Mouse (Mus musculus) hindbrain, embryonic 12.5 days (tissue): ENCODE data around the gene Zfp142. TPM values are rescaled to one million over a fixed set of nuclear protein-coding genes. Genes with fewer than 3 reads are reported as not detected.
A peak's percentile ranks its signal among the peaks of the same experiment; 100 is the strongest.

ENCODE experiments used
- ATAC-seq: fragments of 200-750 bp; cut with Nextera tagmentation; 2 replicates; pipeline ENCODE4 v1.8.0; 2017; ENCODE audit warnings: moderate TSS enrichment; ENCODE audit not compliant: low FRiP score
- H3K27ac ChIP-seq: fragments of 300-500 bp; sonication (generic); 2 replicates; pipeline ENCODE4 v1.5.1; 2016; ENCODE audit warnings: mild to moderate bottlenecking
- H3K27me3 ChIP-seq: fragments of 300-500 bp; sonication (generic); 2 replicates; pipeline ENCODE4 v1.6.1; 2016; ENCODE audit warnings: mild to moderate bottlenecking
- H3K36me3 ChIP-seq: fragments of 300-500 bp; sonication (generic); 2 replicates; pipeline ENCODE4 v1.6.1; 2016; ENCODE audit warnings: mild to moderate bottlenecking
- H3K4me1 ChIP-seq: fragments of 300-500 bp; sonication (generic); 2 replicates; pipeline ENCODE4 v1.6.1; 2016
- H3K4me2 ChIP-seq: fragments of 300-500 bp; sonication (generic); replicated peaks from 2 replicates; pipeline ENCODE4 v1.6.1; 2016; ENCODE audit warnings: mild to moderate bottlenecking
- H3K4me3 ChIP-seq: fragments of 300-500 bp; sonication (generic); 2 replicates; pipeline ENCODE4 v1.5.1; 2016; ENCODE audit warnings: mild to moderate bottlenecking
- H3K9ac ChIP-seq: fragments of 300-500 bp; sonication (generic); 2 replicates; pipeline ENCODE4 v1.6.1; 2016; ENCODE audit warnings: mild to moderate bottlenecking, moderate library complexity
- H3K9me3 ChIP-seq: fragments of 300-500 bp; sonication (generic); replicated peaks from 2 replicates; pipeline ENCODE4 v1.6.1; 2016; ENCODE audit warnings: mild to moderate bottlenecking
- WGBS: fragments of 180-500 bp; shearing (Covaris S2); methylation state at CpG from one replicate; pipeline ENCODE4 v1.1.7; 2016; 5-methylcytosine and 5-hydroxymethylcytosine counted together
- polyA plus RNA-seq: library from polyadenylated mRNA; unstranded; fragments of >200 nt; fragmentation: Nextera tagmentation; extraction: Ambion mirVana; gene quantifications from 2 replicates; pipeline ENCODE4 v1.2.1, GENCODE M21; 2016

Zfp142 gene
- 10.1 and 12.1 TPM in 2 replicates for polyA plus RNA-seq

DNA sequence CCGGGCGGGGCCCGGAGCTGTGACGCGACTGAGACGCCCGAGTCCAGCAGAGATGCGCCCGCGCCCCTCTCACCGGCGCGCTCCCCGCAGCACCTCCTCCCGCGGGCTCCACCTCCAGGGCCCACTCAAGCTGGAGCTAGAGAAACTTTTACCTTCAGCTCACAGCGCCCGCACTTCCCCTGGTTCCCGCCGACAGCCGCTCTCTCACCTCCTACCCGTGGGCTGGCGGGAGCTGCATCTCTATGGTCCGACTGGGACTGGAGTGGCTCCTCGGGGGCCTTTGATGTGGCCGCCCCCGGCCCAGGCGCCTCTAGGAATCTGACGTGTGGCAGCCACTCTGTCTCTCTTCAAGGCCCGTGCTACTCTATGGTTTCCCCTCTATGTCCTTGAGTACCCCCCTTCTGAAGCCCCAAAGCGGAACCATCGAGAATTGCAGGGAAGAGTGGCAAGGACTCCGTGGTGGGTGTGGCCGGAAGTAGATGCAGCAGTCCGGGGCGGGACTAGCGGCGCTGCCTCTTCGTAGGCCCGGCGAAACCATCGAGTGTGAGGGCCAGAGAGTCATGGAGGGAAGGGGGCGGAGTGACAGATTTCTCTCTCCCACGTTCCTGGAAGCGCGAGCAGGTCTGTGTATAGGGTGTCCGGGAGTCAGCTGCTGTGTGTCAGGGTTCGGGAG is at the start of gene Zfp142, which contains the start of gene Bcs1l:
TSS of gene Zfp142 (minus strand) at position 474 of the 673 bp plus-strand sequence.
TSS of gene Bcs1l (plus strand) at position 517 of the 673 bp plus-strand sequence.
- ATAC-seq: peak; percentile 99

DNA sequence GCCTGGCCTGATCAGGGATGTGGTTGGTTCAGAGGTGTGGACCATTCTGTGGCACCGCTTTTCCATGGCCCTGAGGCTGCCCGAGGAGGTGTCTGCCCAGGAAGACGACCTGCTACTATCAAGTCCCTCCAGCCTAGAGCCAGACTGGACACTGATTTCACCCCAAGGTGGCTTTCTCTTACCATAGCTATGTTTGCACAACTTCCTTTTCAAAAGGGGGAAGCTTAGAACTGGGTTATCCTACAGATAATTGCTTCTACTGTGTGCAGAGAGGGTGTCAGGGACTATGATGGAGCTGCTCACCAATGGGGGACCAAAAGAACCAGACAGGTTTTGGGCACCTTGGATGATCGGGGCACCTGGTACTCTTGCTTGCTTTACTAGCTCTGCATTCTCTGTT is 44.7 kb upstream of the Zfp142 start:
- 90% methylated on average over 4 of the region's 4 CpGs for WGBS
- ATAC-seq: no peak
- H3K36me3 ChIP-seq: peaks cover 41% of the 10 kb centered on the region
- H3K27me3 ChIP-seq: no peaks in the 10 kb centered on the region
- no peak overlapping the region for H3K4me3 ChIP-seq
- H3K27ac ChIP-seq: no peak overlapping the region
- no peaks in the 10 kb centered on the region for H3K9me3 ChIP-seq
- H3K9ac ChIP-seq: no peak overlapping the region
- no peak overlapping the region for H3K4me2 ChIP-seq
- no peaks in the 10 kb centered on the region for H3K4me1 ChIP-seq

More for the DNA sequence above, at the start of gene Zfp142, which contains the start of gene Bcs1l:
- H3K9me3 ChIP-seq: no peaks in the 10 kb centered on the region
- peak within 1 kb of the TSS; percentile 85 for H3K27ac ChIP-seq
- no peaks in the 10 kb centered on the region for H3K27me3 ChIP-seq
- peak within 1 kb of the TSS; percentile 66 for H3K4me3 ChIP-seq
- peak within 1 kb of the TSS; percentile 95 for H3K4me2 ChIP-seq
- H3K4me1 ChIP-seq: peaks cover 26% of the 10 kb centered on the region
- H3K9ac ChIP-seq: peak within 1 kb of the TSS; percentile 83
- H3K36me3 ChIP-seq: peaks cover 34% of the 10 kb centered on the region
- under 1% methylated on average over 47 of the region's 48 CpGs for WGBS

DNA sequence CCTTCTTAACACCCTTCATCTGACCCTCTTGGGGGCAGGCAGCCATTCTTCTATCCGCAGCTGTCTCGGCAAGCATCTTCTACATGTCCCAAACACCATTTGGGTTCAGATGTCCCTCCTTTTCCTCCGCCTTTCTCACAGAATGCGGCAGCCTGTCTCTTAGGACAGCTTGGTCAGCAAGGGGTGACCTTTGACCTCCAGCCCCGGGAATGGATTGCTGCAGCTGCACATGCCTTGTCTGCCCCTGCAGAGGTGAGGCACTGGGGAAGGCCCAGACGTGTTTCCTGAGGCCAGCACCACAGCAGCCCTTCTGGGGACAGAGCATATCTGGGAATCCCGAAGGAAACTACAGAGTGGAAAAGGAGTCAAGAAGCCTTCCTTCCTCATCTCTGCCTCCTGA is 40.0 kb upstream of the Zfp142 start:
- no peaks in the 10 kb centered on the region for H3K4me1 ChIP-seq
- no peaks in the 10 kb centered on the region for H3K27me3 ChIP-seq
- peaks cover 54% of the 10 kb centered on the region for H3K36me3 ChIP-seq
- ATAC-seq: no peak
- H3K9ac ChIP-seq: no peak overlapping the region
- WGBS: 30% methylated on average over 7 of the region's 7 CpGs
- H3K27ac ChIP-seq: no peak overlapping the region
- H3K4me2 ChIP-seq: no peak overlapping the region
- no peak overlapping the region for H3K4me3 ChIP-seq
- H3K9me3 ChIP-seq: no peaks in the 10 kb centered on the region

DNA sequence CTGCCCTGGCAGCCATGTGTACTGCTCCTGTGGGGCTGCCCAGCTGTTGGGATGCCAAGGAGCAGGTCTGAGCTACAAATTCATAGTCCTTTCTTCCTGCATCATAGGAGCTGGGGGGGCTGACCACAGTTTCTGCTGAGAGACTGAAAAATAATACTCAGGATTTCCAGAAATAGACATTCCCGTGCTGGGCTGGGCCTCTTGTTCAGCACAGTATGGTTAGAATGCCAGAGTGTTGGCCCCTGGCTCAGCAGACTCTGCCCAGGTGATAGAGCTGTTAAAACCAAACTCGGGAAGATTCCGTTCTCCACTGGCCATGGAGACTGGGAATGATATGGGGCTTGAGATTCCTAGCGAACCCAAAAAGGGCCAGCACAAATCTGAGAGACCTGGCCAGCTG is 38.0 kb upstream of the Zfp142 start:
- Histone ChIP-seq H3K27me3 (no peaks in the 10 kb centered on the region), H3K27ac (no peak overlapping the region), H3K4me1 (no peaks in the 10 kb centered on the region), H3K9me3 (no peaks in the 10 kb centered on the region), H3K4me3 (no peak overlapping the region), H3K9ac (no peak overlapping the region), H3K4me2 (no peak overlapping the region), H3K36me3 (peaks cover 67% of the 10 kb centered on the region)
- WGBS: 87% methylated on average over 4 of the region's 4 CpGs
- no peak for ATAC-seq

DNA sequence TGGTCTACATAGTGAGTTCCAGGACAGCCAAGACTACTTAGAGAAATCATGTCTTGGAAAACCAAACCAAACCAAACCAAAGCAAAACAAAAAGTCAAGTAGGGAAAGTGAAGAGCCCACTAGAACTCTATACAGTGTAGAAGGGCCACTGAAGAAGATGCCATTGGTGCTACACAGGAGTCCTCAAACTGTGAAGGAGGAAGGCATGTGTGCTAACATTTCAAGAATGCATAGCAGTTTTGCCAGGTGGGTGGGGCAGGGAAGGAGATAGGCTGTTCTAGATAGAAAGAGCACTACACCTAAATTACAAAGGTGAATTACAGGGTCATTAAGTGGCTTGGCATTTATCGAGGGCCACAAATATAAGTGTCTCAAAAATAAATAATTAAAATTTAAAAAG is 36.1 kb upstream of the Zfp142 start:
- no peaks in the 10 kb centered on the region for H3K27me3 ChIP-seq
- H3K9me3 ChIP-seq: no peaks in the 10 kb centered on the region
- no peak for ATAC-seq
- no peak overlapping the region for H3K4me3 ChIP-seq
- no peak overlapping the region for H3K9ac ChIP-seq
- no peak overlapping the region for H3K27ac ChIP-seq
- 95% methylated on average over 1 of the region's 1 CpGs for WGBS
- peaks cover 62% of the 10 kb centered on the region for H3K36me3 ChIP-seq
- H3K4me1 ChIP-seq: no peaks in the 10 kb centered on the region
- no peak overlapping the region for H3K4me2 ChIP-seq

DNA sequence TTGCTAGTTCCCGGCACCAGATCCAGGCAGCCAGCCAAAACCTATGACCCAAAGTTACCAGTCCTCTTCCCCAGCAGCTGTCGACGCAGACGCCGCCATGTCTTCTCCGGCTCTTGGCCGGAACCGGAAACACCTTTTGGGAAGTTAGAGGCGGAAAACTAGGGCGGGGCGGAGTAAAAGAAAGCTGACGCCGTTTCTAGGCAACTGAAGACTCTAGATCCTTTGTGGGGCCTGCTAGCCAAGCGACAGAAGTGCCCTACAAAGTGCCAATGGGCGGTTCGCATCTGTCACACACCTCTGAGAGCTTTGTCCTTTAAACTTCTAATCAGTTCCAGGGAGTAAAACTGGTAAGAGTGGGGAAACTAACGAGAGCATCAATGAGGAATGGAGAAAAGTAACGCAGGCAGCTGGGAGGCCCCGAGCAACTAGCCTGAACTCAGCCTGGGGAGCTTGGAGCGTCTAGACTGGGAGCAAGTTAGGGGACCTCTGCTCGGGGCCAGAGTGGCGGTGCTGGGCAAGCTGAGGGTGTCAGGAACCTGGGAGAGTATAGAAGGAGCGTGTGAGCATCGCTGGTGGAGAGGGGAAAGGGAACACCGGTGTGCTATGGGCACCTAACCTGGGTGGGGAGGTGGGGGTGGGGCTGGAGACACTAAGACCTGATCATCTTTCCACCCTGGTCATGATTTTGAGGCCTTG is 13.4 kb upstream of the Zfp142 start, which contains the start of the genes Rnf25 and Stk36:
TSS of gene Rnf25 (minus strand) at position 131 of the 696 bp plus-strand sequence.
TSS of gene Stk36 (plus strand) at position 179 of the 696 bp plus-strand sequence.
- H3K4me1 ChIP-seq: peaks cover 18% of the 10 kb centered on the region
- no peaks in the 10 kb centered on the region for H3K27me3 ChIP-seq
- peak; percentile 90 for ATAC-seq
- no peaks in the 10 kb centered on the region for H3K9me3 ChIP-seq
- peak within 1 kb of the TSS; percentile 88 for H3K9ac ChIP-seq
- 10% methylated on average over 25 of the region's 25 CpGs for WGBS
- H3K36me3 ChIP-seq: peaks cover 38% of the 10 kb centered on the region
- peak within 1 kb of the TSS; percentile 31 for H3K27ac ChIP-seq
- peak within 1 kb of the TSS; percentile 87 for H3K4me3 ChIP-seq
- peak within 1 kb of the TSS; percentile 87 for H3K4me2 ChIP-seq

DNA sequence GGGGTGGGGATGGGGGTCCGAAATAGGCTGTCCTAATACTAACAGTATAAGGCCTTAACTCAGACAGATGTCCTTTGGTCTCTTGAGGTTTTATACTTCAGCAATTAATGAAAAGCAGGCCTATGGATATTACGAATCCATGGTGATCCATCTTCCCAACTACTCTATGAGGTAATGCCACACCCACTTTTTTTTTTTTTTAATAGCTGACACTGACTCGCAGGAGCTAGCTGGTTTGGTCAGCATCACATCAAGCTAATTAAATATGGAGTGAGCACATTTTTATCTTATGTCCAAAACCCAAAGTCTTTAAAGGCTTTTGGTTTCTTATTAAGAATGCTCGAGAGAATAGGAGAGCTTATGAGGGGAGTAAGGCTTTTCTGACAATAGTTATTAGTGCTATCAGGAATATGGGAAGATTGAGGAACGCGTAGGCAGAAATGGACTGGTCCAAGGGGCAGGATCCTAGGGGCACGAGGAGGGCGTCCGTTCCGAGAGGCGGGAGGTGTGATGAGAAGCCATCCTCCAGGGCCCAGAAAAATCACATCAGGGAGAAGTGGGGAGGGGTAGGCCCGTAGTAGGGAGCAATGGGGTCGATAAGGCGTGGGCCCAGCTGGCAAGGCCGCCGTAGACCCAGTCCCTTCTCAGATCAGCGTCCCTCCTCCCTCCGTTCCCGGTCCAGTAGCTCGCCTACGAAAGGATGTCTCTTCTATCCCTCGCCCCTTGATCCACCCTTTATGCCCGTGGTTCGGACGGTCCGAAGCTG is 12.6 kb upstream of the Zfp142 start:
- peak overlapping the region; percentile 87 for H3K4me3 ChIP-seq
- peak overlapping the region; percentile 88 for H3K9ac ChIP-seq
- H3K27ac ChIP-seq: peak overlapping the region; percentile 31
- H3K36me3 ChIP-seq: peaks cover 41% of the 10 kb centered on the region
- ATAC-seq: peak; percentile 83
- H3K9me3 ChIP-seq: no peaks in the 10 kb centered on the region
- H3K4me1 ChIP-seq: peaks cover 18% of the 10 kb centered on the region
- WGBS: 10% methylated on average over 26 of the region's 26 CpGs
- H3K4me2 ChIP-seq: peak overlapping the region; percentile 87
- no peaks in the 10 kb centered on the region for H3K27me3 ChIP-seq

DNA sequence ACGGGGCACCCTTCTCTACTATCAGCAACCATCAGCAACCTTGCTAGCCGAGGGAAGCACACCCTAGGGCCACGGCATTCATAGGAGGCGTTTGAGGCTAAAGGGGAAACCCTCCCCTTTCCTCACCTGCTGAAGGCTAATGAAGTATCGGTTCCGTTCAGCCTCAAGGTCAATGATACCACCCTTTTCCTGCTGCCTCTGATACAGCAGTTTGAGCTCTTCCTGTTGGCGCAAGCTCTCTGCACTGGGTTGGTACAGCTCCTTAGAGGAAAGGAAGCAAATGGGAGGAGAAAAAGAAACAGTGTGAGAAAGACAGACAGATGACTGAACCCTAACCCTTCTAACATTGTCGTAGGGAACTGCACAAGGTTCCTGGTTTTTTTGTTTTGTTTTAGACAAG is 6.4 kb upstream of the Zfp142 start:
- no peak overlapping the region for H3K27ac ChIP-seq
- no peak overlapping the region for H3K9ac ChIP-seq
- no peak overlapping the region for H3K4me3 ChIP-seq
- no peaks in the 10 kb centered on the region for H3K9me3 ChIP-seq
- no peak overlapping the region for H3K4me2 ChIP-seq
- H3K27me3 ChIP-seq: no peaks in the 10 kb centered on the region
- H3K36me3 ChIP-seq: peaks cover 80% of the 10 kb centered on the region
- WGBS: 88% methylated on average over 8 of the region's 8 CpGs
- H3K4me1 ChIP-seq: 0 out of 2 replicates have a peak, but pooled peaks cover under 1% of the 10 kb centered on the region
- no peak for ATAC-seq

DNA sequence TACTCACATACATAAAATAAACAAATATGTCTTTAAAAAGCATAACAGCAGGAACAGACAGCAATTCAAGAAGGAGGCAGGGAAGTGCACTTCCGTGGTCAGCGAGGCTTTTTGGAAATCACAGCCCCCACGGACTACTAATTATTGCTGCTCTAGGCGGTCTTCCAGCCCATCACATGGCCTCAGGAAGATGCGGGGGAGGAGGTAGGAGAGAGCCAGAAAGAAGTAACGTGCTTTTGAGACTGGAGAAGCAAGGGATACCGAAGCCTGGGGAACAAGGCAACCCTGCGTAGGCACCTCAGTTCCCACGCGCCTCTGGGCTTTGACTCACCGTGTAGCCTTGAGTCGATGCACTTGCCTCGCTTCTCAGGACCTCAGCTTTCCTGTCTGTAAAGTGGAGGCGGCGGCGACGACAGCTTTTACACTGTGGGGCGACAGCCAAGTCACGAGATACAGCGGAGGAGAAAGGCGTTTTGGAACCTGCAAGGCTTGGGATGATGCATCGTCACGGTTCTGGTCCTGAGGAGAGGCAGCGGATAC is 743 bp downstream of the Zfp142 start:
- Histone ChIP-seq H3K4me3 (peak overlapping the region; percentile 66), H3K4me2 (peak overlapping the region; percentile 95), H3K9me3 (no peaks in the 10 kb centered on the region), H3K27ac (peak overlapping the region; percentile 85), H3K36me3 (peaks cover 36% of the 10 kb centered on the region), H3K9ac (peak overlapping the region; percentile 83), H3K27me3 (no peaks in the 10 kb centered on the region), H3K4me1 (peaks cover 26% of the 10 kb centered on the region)
- no peak; the same call in 1 of the 2 replicates for ATAC-seq
- 0% methylated on average over 24 of the region's 24 CpGs for WGBS

DNA sequence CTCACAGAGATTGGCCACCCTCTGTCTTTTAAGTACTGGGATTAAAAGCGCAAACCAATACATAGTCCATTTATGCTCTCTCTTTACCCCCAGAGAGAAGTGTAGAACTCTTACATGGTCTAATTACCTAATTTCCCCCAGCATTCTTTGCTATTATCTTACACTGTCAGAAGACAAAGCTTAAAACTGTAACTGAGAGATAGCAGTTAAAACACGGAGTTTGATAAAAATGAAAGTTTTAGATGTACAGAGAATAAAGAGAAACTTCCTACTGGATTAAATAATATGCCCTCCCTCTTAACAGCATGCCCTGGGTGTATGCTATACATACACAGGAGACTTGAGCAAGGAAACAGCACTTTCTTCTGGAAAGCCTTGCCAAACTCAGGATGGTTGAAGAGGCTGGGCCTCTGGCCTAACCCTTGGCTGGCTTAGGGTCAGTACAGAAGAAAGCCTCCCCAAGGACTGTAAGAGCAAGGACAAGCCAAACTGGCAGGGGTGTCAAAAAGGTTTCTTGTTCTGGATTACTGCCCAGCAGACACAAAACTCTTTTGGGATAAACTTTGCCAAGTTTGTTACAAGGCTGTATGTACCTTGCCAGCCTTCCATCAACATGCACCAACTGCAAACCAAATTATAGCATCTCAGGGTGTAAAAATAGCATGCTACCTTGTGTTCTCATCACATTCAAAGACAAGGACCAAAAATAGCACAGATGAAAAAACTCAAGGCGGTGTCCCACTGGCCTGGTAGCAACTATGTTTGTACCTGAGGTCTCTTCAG is 3.2 kb downstream of the Zfp142 start:
- 98% methylated on average over 3 of the region's 3 CpGs for WGBS
- ATAC-seq: no peak
- Histone ChIP-seq H3K4me2 (no peak overlapping the region), H3K27ac (no peak overlapping the region), H3K9me3 (no peaks in the 10 kb centered on the region), H3K36me3 (peaks cover 19% of the 10 kb centered on the region), H3K4me3 (no peak overlapping the region), H3K4me1 (peaks cover 26% of the 10 kb centered on the region), H3K9ac (no peak overlapping the region), H3K27me3 (no peaks in the 10 kb centered on the region)

DNA sequence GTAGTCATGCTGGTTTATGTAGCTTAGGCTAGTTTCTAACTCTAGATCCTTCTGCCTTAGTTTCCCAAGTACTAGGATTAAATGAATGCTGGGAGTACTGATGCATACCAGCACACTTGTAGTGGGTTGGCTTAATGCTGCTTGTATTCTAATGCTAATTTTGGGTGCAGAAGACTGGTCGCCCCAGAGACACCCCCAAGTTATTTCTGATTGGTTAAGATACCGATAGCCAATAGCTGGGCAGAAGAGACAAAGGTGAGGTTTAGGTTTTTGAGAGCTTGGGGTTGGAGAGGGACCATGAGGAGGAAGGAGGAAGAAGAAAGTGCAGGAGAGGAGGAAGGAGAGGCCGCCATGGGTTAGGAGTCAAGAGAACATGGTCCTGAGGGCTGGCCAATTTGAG is 5.4 kb downstream of the Zfp142 start:
- Histone ChIP-seq H3K36me3 (peaks cover 39% of the 10 kb centered on the region), H3K9me3 (no peaks in the 10 kb centered on the region), H3K27me3 (no peaks in the 10 kb centered on the region), H3K4me2 (no peak overlapping the region), H3K27ac (no peak overlapping the region), H3K4me1 (peaks cover 17% of the 10 kb centered on the region), H3K9ac (no peak overlapping the region), H3K4me3 (no peak overlapping the region)
- WGBS: 81% methylated on average over 3 of the region's 3 CpGs
- ATAC-seq: no peak
